Mouse (Mus musculus) c-Kit-positive CD71-negative TER-119-negative erythroid progenitor cells, embryonic 14.5 days (primary cell): ENCODE results near the gene Tubb4a.
A peak's percentile ranks its signal among the peaks of the same experiment; 100 is the strongest.
"Not testable (repeated sequence)": the region's sequence is repeated elsewhere in the genome, so short reads cannot be mapped to it uniquely, and the experiment has no call there.

ENCODE experiments used
- DNase-seq: peaks from one replicate; pipeline ENCODE4 v3.0.0-alpha.2; 2013; ENCODE audit warnings: low read depth

Tubb4a gene

GRCm38 (mm10) chr17:57058891-57059485, 28.6 kb downstream of the Tubb4a start, which contains the start of gene Crb3:
Crb3 (plus strand) TSS chr17:57059105.
- no peak for DNase-seq

DNA sequence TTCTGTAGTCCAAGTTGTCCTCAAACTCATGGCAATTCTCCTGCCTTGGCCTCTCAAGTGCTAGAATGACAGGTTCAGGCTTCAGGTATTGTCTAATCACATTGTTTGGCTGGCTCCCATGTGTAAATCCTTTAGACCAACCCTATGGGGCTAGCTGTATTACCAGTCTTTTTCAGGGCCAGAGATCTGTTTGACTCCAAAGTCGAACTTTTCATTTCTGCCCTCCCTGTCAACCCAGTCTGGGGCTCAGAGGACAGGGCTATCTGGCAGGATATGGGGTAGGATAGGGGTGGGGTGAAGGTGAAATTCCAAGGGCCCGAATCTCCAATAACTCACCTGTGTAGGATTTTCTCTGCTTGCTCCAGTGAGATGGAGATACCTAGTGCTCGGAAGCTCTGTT, 31.3 kb downstream of the Tubb4a start:
- DNase-seq, result no peak

DNA sequence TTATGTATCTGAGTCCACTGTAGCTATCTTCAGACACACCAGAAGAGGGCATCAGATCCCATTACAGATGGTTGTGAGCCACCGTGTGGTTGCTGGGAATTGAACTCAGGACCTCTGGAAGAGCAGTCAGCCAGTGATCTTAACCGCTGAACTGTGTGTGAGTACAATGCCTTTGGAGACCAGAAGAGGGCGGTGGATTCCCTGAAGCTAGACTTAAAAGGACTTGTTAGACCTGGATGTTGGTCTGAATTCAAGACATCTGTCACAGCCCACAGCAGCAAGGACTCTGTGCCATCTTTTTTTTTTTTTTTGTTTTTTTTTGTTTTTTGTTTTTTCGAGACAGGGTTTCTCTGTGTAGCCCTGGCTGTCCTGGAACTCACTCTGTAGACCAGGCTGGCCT, 35.9 kb downstream of the Tubb4a start:
- not testable (repeated sequence) for DNase-seq

DNA sequence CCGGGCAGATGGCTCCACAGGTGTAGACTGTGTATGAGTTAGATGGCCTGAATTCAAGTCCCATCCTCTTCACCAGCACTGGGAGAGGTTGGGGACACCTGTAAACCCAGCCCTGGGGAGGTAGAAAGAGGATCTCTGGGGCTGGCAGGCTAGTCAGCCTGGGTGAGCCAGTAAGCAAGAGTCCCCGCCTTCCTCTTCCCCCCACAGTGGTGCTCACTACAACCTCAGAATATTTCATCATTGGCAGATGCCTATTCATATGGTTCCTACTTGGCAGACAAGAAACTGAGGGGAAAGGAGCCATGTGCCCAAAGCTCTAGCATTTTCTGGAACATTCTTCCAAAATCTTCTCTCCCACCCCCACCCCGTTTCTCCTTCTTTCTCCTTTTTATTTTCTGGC, 38.8 kb downstream of the Tubb4a start:
- no peak for DNase-seq

DNA sequence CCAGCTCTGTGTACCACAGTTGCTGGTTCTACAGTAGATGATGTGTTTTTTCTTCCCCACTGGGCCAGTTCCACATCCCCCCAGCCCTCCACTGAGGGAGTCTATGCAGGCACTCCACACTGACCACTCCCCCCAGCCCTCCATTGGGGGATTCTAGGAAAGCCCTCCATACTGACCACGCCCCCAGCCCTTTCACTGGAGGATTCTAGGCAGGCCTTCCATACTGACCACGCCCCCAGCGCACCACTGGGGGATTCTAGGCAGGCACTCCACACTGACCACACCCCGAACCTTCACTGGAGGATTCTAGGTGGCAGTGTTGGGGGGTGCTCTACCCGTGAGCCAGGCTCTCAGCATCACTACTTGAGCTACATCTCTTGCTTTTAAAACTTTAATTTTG, 40.2 kb downstream of the Tubb4a start:
- DNase-seq, result no peak

- no peak for DNase-seq
These were observed 46.0 kb downstream of the Tubb4a start, which contains the start of gene Slc25a41 for GRCm38 (mm10) chr17:57041554-57041953. Slc25a41 (minus strand) TSS chr17:57041654.

DNA sequence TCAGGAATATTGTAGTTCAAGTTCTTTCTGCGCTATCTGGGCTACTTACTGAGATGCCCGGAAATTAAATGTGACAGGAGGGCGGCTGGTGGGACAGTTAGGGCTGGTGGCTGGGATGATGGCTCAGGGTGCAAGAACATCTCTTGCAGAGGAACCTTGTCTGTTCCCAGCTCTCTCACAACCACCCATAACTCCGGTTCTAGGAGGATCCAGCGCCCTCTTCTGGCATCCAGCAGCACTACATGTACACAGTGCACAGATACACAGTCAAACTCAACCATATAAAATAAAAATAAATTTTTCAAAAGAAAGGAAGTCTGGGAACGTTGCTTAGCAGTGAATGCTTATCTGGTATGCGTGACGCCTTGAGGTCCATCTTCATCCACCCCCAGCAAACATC, 48.6 kb downstream of the Tubb4a start:
- no peak for DNase-seq

GRCm38 (mm10) chr17:57032854-57033253, 54.7 kb downstream of the Tubb4a start:
- DNase-seq, result no peak

- DNase-seq, result peak; percentile 100
These were observed 55.7 kb downstream of the Tubb4a start for GRCm38 (mm10) chr17:57031661-57032420.

GRCm38 (mm10) chr17:57030931-57031660, 56.5 kb downstream of the Tubb4a start, which contains the start of gene Khsrp:
Khsrp (minus strand) TSS chr17:57031522.
- no peak for DNase-seq
